Mouse (Mus musculus) layer of hippocampus, adult 9-10 months (tissue): ENCODE data around the gene Psmb11.
A peak's percentile ranks its signal among the peaks of the same experiment; 100 is the strongest.
"Not testable (repeated sequence)": the region's sequence is repeated elsewhere in the genome, so short reads cannot be mapped to it uniquely, and the experiment has no call there.

Experiments used
- DNase-seq: peaks from one replicate; pipeline ENCODE4 v3.0.0; 2022; ENCODE audit warnings: low spot score

The Psmb11 gene

DNA sequence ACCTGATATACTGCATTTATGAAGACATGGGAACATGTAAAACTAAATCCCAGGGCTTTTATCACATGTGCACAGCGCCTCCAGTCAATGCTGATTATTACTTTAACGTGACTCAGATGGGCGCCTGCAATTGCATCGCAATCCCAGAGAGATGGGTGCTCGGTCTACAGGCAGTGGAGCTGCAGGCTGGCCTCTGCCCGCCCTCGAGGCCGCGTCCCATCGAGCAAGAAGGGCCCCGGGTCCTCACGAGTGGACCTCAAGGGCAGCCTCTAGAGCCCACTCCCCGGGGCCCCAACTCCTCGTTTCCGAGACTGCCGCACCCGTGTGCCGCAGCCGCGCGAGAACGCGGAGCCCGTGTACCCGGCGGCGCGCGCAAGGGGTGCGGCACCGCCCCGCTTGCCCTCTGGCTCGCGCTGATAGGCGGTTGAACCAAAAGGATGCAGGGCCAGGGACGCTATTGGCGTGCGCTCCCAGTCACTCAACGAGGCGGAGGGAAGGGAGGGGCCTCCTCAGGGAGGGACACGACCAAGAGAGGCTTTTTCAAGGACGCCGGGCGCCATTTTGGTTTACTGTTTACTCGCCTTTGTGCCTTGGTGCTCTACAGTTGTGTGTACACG lies 18.1 kb upstream of the Psmb11 start:
- peak; percentile 75 for DNase-seq

DNA sequence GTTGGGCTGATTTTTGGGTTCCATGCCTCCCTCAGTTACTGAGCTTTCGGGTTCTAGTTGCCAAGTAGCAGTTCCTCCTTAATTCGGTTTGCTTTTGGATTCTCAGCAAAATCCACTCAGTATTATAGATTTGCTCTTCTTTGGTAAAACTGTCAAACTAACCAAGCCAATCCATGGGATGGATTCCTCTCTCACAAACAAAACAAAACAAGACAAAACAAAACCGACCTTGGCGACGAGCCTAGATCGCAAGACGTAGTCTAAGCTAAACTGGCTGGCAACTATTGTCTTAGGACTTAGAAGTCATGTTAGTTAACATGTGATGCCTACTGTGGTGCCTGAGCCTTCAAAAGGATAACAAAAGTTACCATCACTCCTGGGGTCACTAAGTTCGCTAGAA lies 17.5 kb upstream of the Psmb11 start:
- DNase-seq, result no peak

DNA sequence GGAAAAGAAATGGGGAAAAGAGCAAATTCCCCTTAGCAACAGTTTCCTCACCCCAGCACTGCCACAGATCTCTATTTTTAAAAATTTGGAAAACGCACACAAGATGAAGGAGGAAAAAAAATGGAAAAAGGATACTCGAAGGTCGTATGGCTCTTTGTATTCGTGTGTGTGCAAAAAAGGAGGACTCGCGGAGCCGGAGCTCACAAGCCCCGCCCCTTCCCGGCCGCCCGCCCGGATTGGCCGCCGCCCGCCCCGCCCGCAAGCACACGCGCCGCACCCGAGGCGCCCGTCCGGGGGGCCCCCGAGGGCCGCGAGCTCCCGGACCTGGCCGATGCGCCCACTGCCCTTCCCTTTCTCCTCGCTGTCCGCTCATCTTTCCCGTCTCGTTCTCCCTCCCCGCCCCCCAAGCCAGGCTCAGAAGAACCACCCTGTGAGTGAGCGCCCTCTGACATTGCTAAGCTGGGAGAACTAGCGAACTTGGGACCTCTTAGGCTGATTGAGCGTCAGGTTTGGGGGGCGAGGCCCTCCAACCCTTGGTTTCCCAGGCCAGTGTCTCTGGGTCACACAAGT lies 15.4 kb upstream of the Psmb11 start, which contains the start of gene 4931414P19Rik:
Gene 4931414P19Rik (minus strand): TSS at position 242 of the 570 bp plus-strand sequence.
- peak; percentile 39 for DNase-seq

DNA sequence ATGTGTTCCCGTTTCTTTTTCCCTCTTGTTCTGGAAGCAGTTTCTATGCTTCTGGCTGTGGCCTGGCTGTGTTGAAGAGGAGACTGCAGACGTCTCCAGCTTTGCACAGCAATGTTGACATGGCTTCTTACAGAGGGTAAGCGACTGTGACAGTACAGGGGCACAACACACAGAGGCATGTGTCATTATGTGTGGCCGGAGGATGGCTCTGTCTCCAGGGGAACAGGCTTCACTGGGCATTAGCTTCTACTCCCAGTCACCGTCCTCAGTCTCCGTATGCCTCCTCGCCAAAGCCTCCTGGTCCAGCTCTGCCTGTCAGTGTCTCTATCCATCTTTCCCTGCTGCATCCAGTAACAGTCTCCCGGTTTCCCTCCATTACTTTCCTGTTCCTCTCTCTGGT lies 14.0 kb upstream of the Psmb11 start:
- no peak for DNase-seq

DNA sequence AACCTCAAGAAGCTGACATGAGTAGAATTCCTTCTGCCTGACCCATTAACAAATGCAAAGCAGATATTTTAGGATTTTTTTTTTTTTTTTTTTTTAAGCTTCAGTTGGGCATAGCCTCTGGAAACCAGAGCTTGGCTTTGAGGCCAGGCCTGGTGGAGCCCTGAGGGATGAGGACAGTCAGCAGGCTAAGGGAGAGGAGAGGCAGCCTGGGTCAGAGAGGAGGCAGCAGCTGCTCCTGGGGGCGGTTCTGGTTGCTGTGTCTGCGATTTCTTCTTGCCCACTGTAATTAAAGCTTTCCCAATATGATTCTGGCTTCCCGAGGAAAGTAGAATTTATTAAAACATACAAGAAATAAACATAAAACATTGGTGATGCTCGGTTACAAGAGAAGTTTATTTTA lies 12.0 kb upstream of the Psmb11 start:
- no peak for DNase-seq

DNA sequence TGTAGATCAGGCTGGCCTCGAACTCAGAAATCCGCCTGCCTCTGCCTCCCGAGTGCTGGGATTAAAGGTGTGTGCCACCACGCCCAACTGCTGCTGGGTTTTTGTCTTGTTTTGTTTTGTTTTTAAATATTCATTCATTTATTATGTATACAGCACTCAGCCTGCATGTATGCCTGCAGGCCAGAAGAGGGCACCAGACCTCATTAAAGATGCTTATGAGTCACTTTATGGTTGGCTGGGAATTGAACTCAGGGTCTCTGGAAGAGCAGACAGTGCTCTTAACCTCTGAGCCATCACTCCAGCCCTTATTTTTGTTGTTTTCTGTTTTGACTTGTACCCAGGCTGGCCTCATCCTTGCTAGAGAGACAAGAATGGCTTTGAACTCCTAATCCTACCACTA lies 11.3 kb upstream of the Psmb11 start:
- DNase-seq, result no peak

DNA sequence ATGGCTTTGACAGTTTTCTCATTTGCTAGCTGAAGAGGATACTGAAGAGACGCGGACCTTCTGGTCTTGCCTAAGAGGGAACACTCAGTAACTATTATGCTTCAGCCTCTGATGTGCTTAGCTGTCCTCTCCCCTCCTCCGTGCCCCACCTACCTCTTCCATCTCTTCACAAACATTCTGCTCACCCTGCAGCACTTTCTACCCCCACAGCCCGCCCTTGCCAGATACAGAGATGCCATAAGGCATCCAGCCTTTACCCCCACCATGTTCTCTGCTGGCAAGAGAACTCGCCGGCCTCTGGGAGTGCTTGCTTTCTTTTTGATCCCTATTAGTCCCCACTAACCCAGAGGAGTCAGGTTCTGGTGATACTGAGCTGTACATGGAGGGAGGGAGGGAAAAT lies 10.6 kb upstream of the Psmb11 start:
- DNase-seq, result peak; percentile 48

DNA sequence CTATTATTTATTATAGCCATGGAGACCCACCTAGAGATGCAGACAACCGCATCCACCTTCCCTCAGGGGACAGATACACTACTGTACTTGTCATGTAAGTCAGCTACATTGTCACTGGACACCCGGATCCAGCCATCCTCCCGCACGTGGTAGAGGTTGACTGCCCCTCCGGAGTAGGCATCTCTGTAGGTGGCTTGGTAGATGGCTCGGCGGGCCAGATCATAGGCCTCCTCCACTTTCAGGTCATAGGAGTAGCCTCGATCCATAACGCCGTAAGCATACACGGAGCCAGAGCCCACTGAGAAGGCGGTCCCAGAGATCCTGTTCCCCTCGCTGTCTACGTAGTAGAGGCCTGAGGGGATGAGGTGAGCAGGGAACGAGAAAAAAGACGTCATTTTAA lies 7.1 kb upstream of the Psmb11 start:
- not testable (repeated sequence) for DNase-seq

DNA sequence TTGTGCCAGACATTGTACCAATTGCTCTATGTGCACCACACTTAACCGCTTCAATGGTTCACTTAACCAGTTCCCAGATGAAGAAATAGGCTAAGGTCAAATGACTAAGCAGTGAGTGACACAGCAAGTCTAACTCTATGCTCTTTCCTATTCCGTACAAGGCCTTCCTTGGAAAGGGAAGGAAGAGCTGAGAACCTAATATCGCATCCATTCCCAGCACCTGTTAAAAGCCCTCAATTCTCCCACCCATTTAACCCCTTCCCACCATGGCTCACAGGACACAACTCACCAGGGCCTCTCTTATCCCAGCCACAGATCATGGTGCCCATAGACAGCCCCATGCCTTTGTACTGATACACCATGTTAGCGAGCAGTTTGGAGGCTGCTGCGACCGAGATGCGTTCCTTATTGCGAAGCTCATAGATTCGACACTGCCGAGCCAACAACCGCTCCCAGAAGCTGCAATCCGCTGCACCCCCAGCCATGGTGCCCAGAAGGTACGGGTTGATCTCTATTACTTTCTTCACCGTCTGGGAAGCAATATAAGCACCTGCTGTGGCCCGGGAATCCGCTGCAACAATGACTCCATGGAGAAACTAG lies 4.9 kb upstream of the Psmb11 start:
- no peak for DNase-seq

DNA sequence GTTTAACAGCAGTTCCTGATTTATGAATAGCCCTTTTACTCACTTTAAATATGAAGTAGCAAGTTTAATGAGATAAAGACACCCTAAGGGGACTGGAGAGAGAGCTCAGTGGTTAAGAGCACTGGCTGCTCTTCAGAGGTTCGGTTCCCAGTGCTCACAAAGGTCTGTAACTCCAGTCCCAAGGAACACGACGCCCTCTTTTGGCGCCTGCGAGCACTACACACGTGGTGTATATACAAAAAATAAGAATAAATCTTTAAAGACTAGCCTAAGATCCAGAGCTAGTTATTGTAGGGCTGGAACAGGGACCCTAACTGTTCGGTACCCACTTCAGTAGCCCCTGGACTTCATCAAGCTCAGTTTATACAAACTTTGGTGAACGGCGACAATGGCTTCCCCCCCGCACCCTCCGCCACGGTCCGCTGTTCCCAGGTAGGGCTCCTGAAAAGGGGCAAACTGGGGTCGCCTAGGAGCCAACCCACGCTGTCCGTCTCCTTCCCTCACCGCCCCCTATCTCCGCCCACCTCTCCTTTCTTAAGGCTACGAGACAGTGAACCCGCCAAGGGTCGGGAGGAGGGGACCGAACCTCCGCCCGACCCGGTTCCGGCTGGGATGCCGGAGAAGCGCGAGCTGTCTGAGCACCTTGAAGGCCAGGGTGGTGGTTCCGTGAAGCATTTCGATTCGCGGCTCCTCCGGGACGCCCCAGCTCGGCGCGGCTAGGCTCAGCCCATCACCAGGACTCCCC lies 3.9 kb upstream of the Psmb11 start:
- DNase-seq, result no peak

DNA sequence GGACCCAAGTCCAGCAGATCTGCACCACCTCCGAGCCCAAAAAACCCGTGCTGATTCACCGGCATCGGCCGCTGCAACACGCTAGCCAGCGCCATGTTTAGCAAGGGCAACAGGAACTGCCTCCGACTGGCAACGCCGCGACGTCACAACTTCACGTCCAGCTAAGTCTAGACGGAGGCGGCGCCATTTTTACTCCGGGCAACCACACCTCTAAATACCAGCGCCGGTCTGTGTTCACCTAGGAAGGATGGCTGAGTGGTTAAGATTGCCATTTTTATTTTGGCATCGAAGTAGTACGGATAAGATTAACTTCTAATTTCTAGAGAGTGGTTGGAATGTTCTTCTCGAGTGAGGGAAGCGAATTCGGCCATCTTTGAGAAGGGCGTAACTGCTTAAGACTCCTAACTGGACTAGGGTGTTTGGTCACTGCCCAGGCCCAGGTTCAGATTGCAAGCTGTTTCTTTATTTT lies 3.3 kb upstream of the Psmb11 start, which contains the start of gene Psmb5:
Gene Psmb5 (minus strand): TSS at position 126 of the 469 bp plus-strand sequence.
- DNase-seq, result peak; percentile 90

DNA sequence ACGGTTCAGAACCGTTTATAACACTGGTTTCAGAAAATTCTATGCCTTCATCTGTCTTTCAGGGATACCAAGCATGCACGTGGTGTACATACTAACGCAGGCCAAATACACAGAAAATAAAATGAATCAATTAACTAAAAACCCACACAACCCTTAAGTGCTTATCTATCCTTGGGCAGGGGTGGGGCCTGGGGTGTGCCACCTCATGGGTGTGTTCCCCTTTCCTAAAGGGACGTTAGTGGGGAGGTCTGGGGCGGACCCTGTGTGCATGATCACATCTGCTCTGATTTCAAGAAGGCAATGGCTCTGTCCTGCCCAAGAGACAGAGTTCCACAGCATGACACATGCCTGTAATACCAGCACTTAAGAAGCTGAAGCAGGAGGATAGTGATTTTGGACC lies 2.1 kb downstream of the Psmb11 start:
- DNase-seq, result no peak

DNA sequence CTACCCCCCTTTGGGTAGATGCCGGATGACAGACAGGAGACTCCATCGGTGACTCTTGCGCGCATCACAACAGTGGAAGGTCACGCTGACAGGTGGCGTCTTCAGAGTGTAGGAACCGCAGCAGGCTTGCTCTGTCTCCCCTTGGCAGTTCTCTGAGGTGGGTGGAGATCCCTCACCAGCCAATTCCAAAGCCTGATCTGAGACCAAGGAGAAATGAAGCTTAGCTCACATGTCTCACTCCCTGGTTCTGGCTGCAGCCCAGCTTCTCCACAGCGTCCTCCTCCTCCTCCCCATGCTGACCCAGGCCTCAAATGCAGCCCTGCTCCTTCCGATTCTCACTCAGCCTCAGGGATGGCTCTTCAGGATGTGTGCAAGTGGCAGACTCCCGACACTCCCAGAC lies 3.7 kb downstream of the Psmb11 start:
- no peak for DNase-seq

DNA sequence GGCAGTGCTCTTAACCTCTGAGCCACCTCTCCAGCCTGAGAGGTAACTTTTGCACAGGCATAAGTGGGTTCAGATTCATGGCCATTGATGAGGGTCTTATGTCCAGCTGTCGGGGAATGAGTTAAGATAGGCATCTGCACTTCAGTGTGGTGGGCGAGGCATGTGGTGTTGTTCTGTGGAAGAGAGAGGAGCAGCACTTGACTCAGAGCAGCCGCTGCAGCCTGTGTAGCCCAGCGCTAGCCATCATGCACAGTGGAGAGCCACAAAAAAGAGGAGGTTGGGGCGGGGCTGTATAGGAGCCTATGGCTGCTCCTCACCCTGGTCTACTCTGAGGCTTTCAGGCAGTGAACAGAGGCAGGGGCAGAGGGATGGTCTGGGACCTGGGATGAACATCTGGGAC lies 6.9 kb downstream of the Psmb11 start:
- DNase-seq, result no peak

DNA sequence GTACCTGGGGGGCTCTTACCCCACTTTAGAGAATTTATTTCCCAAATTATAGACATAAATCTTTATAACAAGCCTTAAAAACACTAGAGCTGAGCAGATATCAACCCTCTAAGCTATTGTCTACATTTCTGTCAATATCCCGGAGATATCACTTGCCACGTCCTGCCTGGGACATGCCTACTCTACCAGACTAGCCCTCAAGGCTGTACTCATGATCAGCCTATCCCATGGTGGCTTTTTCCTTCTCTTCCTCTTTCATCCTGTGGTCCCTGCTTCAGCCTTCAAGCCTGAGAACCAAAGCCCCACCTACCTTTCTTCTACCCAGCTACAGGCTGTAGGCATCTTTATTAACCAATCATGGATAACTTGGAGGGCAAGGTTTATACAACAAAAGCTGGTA lies 8.6 kb downstream of the Psmb11 start:
- no peak for DNase-seq

DNA sequence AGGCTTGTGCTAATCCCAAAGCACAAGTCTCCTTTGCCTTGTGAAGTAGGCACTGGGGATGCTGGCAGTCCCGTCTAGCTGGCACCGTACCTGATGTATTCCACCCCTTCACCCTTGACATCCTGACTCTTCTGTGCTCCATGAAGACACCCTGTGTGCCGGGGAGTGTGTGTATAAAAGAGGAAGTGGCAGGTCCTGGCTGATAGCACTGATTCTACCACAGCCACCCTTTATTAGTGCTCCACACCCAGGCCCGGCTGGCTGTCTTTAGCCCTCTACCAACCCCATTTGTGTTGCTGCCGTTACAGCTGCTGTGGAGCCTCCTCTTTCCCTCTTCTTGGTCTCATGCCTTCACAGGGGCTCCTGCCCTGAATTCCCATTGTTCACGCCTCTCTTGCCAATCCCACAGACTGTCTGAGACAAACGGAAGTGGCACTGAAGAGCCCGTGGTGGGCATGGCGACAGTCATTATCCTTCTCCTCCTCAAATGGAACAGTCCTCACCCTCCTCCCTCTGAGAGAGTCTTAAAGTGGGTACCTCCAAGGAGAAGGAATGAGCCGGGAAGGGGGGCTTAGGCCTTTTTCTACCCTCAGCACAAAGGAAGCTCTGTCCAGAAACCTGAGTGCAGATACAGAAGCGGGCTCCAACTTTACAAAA lies 9.5 kb downstream of the Psmb11 start:
- no peak for DNase-seq

DNA sequence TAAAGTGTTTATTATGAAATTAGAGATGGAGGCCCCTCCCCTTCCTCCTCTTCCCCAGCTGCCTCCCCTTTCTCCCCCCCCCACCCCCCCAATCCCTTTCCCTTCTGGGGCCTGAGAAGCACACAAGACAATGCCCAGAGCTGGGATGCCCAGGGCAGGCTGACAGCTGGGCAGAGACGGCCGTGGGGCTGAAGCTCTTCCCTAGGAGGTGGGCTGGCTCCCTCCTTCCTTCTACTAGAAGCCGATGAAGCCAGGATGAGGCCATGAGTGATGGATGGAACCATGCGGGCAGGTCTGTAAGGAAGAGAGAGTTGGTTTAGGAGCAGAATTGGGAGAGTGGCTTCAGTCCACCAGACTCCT lies 10.0 kb downstream of the Psmb11 start:
- no peak for DNase-seq

DNA sequence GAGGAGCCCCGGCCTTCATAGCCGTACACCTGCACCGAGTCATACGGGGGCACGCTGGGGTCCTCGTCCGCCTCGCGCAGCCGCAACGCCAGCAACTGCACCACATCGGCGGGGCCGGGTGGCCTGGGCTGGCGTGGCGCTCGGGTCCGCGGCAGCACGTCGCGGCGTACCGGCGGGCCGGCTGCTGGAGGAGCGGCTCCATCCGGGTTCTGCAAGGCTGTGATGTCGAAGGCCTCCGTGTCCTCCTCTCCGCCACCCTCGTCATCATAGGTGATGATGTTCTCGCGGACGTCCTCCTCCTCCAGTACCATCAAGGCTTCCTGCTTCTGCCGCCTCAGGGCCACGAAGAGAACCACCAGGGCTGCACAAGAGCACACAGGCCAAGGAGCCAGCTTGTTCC lies 11.0 kb downstream of the Psmb11 start:
- DNase-seq, result no peak

DNA sequence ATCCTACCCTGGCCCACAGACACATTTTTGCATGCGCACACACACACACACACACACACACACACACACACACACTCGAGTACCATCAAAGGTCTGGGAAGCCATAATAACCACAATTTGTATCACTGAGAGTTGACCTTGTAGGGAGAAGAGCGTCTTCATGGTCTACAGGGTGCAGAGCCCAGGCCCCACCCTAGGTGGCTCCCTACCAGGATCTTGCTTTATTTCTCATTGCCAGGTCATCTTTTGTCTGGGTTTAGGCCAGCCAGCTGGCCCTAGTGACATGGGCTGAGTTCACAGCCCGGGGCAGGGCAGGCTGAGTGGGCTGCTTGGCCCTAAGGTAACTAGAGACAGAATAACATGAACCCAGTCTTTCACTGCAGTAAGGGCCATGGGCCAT lies 12.9 kb downstream of the Psmb11 start:
- no peak for DNase-seq

DNA sequence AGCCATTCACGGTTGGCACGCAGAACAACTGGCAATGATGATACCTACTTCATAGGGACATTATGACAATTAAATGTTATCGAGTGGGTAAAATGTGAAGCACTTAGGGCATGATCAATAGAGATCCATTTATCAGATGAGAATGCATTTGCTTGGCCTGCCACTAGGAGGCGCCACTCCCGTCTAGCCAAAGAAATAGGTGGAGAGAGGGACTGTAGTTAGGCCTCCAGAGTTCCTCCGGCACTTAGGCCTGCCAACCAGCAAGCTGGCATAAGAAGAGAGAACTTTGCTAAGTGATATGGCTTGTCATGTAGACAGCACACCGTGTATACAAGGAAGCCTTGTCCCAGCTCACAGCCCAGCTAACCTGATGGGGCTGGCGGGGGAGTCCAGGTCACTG lies 15.7 kb downstream of the Psmb11 start:
- DNase-seq, result no peak

DNA sequence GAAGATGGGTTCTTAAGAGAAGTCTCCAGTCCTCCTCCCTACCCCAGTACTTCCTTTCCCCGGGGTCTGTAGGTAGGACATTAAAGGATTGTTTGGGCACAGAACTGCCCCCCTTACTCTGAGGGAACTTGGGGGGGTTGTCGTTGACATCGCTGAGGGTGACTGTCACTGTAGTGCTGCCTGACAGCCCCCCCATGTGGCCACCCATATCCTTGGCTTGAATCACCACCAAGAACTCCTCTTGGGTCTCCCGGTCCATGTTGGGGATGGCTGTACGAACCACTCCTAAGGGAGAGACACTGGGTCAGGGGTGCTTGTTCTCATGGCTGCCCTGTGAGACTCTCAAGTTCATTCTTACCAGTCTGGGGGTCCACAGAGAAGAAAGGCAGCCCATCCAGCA lies 17.0 kb downstream of the Psmb11 start:
- no peak for DNase-seq

DNA sequence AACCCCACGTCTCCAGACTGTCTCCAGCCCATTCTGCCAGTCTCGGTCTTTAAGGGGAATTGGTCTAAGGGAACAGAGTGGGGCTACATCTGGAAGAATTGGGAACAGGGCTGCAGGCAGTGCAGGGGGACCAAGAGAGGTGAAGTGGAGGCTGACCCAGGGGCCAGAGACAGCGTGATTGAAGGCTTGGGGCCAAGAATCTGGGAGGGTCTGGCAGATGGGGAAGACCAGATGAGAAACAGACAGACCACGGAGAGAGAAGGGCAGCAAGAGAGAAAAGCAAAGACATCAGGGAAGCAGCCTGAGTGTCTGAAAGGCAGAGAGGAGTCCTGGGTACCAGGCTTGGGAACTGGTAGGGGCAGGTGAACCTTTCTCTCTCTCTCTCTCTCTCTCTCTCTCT lies 18.9 kb downstream of the Psmb11 start:
- DNase-seq, result no peak

DNA sequence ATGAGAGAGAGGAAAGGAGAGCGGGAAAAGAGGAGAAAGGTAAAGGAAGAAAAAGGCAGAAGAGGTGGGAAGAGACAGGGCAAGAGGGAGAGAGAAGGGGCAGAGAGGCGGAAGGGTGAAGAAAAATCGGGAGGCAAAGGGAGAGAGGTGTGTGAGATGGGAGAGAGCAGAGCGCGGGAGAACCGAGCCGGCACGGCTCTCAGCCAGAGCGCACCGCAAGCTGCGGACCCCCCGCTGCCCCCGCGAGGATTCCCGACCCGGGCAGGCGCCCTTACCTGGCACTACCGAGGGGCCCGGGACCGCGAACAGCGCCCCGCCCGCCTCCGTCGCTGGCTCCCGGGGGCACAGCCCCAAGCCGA lies 19.7 kb downstream of the Psmb11 start, which contains the start of gene Gm17606:
Gene Gm17606 (plus strand): TSS at position 7 of the 359 bp plus-strand sequence.
- no peak for DNase-seq
